ENCODE assay signal across 9 mouse cellular contexts in the genomic region with DNA sequence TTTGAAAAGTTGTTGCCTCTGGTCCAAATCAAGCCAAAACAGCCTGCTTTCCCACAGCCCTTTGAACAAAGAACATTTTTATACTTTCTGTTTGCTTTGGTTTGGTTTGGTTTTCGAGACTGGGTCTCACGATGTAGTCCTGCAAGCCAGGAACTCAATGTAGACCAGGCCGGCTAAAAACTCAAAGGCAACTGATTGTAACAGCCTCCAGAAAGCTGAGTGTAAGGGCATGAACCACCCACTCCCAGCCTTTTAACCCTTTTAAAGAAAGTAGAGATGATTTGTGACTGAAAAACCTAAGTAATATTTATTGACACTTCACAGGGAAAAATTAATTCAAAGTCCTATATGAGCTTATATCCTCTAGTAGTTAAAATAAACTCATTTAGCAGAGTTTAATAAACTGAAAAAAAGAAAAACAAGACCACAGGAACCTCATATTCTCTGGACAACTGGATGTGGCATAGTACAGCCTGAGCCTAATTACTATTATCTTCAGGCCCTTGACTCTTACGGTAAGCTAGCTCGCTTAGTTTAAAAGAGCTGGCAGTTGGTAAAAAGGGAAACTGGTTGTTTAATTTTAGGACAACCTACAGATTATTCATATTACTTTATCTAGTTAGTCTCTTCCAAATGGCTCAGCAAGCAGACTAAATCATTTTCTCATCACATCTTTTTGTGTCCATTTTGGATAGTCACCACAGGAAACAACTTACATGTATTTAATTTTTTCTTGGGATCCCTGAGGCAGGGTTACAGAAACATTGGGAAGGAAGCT. TPM values are rescaled to one million over a fixed set of nuclear protein-coding genes. Genes with fewer than 3 reads are reported as not detected.
DNase-seq lines count a peak whose midpoint lies in the region; ATAC-seq and TF ChIP-seq lines count a peak whose summit lies in the region.
"Had no signal": no experiment of that assay in that cellular context is flagged by ENCODE, and none has a peak within 500 bp of the region (broad histone marks: within the 10 kb centered on the region; RNA-seq: fewer than 3 reads in every experiment).

No protein-coding gene starts in this region.

- peak overlapping the region; percentile 86 for H3K4me3 ChIP-seq in forebrain, embryonic 10.5 days
- H3K4me3 ChIP-seq in forebrain, postnatal 0 days (ENCODE audit: low read depth, low read length): no peak overlapping the region
- H3K4me3 ChIP-seq in lung, embryonic 14.5 days (ENCODE audit: low read depth, low read length): no peak overlapping the region
- peak overlapping the region; percentile 89 for H3K4me3 ChIP-seq in liver, embryonic 13.5 days (replicated peaks)

- no peaks in the 10 kb centered on the region for H3K9me3 ChIP-seq in forebrain, embryonic 10.5 days
- H3K9me3 ChIP-seq in forebrain, postnatal 0 days (ENCODE audit: low read length): no peaks in the 10 kb centered on the region
- H3K9me3 ChIP-seq in lung, embryonic 14.5 days (ENCODE audit: low read depth, low read length): no peaks in the 10 kb centered on the region
- no peaks in the 10 kb centered on the region for H3K9me3 ChIP-seq in liver, embryonic 13.5 days (replicated peaks)

- 86% methylated on average over 5 of the region's 5 CpGs for WGBS in forebrain, embryonic 10.5 days
- WGBS in forebrain, postnatal 0 days: 66% methylated on average over 5 of the region's 5 CpGs
- WGBS in lung, embryonic 14.5 days: 55% methylated on average over 5 of the region's 5 CpGs
- 24% methylated on average over 5 of the region's 5 CpGs for WGBS in liver, embryonic 13.5 days (ENCODE audit: insufficient replicate concordance)

- TF ChIP-seq CTCF in forebrain, postnatal 0 days (IDR thresholded peaks at IDR 0.05; ENCODE audit: low read depth): no peak
- TF ChIP-seq CTCF in lung, embryonic 14.5 days (IDR thresholded peaks at IDR 0.05; ENCODE audit: low read depth): no peak

- H3K36me3 ChIP-seq in forebrain, embryonic 10.5 days (replicated peaks): peaks cover 16% of the 10 kb centered on the region
- H3K36me3 ChIP-seq in forebrain, postnatal 0 days (ENCODE audit: insufficient read depth): no peaks in the 10 kb centered on the region
- H3K36me3 ChIP-seq in lung, embryonic 14.5 days (ENCODE audit: insufficient read depth): no peaks in the 10 kb centered on the region
- peaks cover 16% of the 10 kb centered on the region for H3K36me3 ChIP-seq in liver, embryonic 13.5 days

- no peak overlapping the region for H3K27ac ChIP-seq in forebrain, embryonic 10.5 days
- no peak overlapping the region for H3K27ac ChIP-seq in forebrain, postnatal 0 days (ENCODE audit: low read depth, low read length)
- H3K27ac ChIP-seq in lung, embryonic 14.5 days (ENCODE audit: low read depth): peak overlapping the region; percentile 10; the same call in 1 of the 2 replicates
- peak overlapping the region; percentile 72 for H3K27ac ChIP-seq in liver, embryonic 13.5 days

- no peaks in the 10 kb centered on the region for H3K27me3 ChIP-seq in forebrain, embryonic 10.5 days (ENCODE audit: poor library complexity, severe bottlenecking)
- H3K27me3 ChIP-seq in forebrain, postnatal 0 days (ENCODE audit: insufficient read depth, low read length): no peaks in the 10 kb centered on the region
- no peaks in the 10 kb centered on the region for H3K27me3 ChIP-seq in lung, embryonic 14.5 days (ENCODE audit: insufficient read depth, low read length)
- no peaks in the 10 kb centered on the region for H3K27me3 ChIP-seq in liver, embryonic 13.5 days

- H3K4me1 ChIP-seq in forebrain, embryonic 10.5 days: peaks cover 25% of the 10 kb centered on the region
- 0 out of 2 replicates have a peak, but pooled peaks cover 3% of the 10 kb centered on the region for H3K4me1 ChIP-seq in forebrain, postnatal 0 days (ENCODE audit: insufficient read depth)
- H3K4me1 ChIP-seq in lung, embryonic 14.5 days (ENCODE audit: insufficient read depth): no peaks in the 10 kb centered on the region; the same call in 1 of the 2 replicates
- peaks cover 70% of the 10 kb centered on the region for H3K4me1 ChIP-seq in liver, embryonic 13.5 days (replicated peaks)

- H3K9ac ChIP-seq in forebrain, postnatal 0 days: no peak overlapping the region
- no peak overlapping the region for H3K9ac ChIP-seq in lung, embryonic 14.5 days
- peak overlapping the region; percentile 74 for H3K9ac ChIP-seq in liver, embryonic 13.5 days

- no peak for ATAC-seq in forebrain, postnatal 0 days
- no peak for ATAC-seq in lung, embryonic 14.5 days (ENCODE audit: insufficient read depth)
- ATAC-seq in liver, embryonic 13.5 days (ENCODE audit: low read depth): no peak

- no peak overlapping the region for H3K4me2 ChIP-seq in forebrain, postnatal 0 days (ENCODE audit: low read depth)
- H3K4me2 ChIP-seq in lung, embryonic 14.5 days: peak overlapping the region; percentile 70
- peak overlapping the region; percentile 76 for H3K4me2 ChIP-seq in liver, embryonic 13.5 days

- no peak for DNase-seq in forebrain, embryonic 10.5 days (ENCODE audit: extremely low spot score, low spot score)
- DNase-seq in forebrain, postnatal 0 days: no peak
- DNase-seq in lung, embryonic 14.5 days: peak; percentile 4
- DNase-seq in lung, postnatal 14 days: no peak
- peak; percentile 40 for DNase-seq in MEL-GATA-1-ER (ENCODE audit: extremely low read depth, low read depth)
- DNase-seq in liver, embryonic 13.5 days: no peak
- no peak for DNase-seq in MN1 (ENCODE audit: low spot score)
- no peak for DNase-seq in retina, embryonic 14.5 days (ENCODE audit: low spot score)
- DNase-seq: adrenal gland, postnatal 25 days had no signal

RNA-seq across cellular contexts. Expression of a gene that starts 2.2 kb away (rescaled TPM):
- polyA plus RNA-seq in forebrain, embryonic 10.5 days (2016; fragmentation: Nextera tagmentation; extraction: Ambion mirVana): 3.2 and 3.3 TPM in 2 replicates
- total RNA-seq in forebrain, postnatal 0 days (2014; rRNA removed): 1.6 and 1.8 TPM in 2 replicates
- polyA plus RNA-seq in forebrain, postnatal 0 days (2015; fragmentation: Nextera tagmentation; extraction: Ambion mirVana): 0.21 and 0.27 TPM in 2 replicates
- polyA plus RNA-seq in lung, embryonic 14.5 days (2014; fragmentation: Nextera tagmentation; extraction: Ambion mirVana): 3.0 and 3.3 TPM in 2 replicates
- 3.2 and 3.6 TPM in 2 replicates for polyA plus RNA-seq in liver, embryonic 13.5 days (2015; fragmentation: Nextera tagmentation; extraction: Ambion mirVana)

Comparison
In these comparisons a context has a peak if more than half of its experiments do, and no peak if none do; other contexts are left out.
1. DNase-seq: peak in lung, embryonic 14.5 days (single experiment) and MEL-GATA-1-ER (single experiment); none in forebrain, embryonic 10.5 days (single experiment), forebrain, postnatal 0 days (single experiment), lung, postnatal 14 days (single experiment), liver, embryonic 13.5 days (single experiment), MN1 (single experiment) and retina, embryonic 14.5 days (single experiment).
2. H3K4me3 ChIP-seq: peak in forebrain, embryonic 10.5 days (single experiment) and liver, embryonic 13.5 days (single experiment); none in forebrain, postnatal 0 days (single experiment) and lung, embryonic 14.5 days (single experiment).
3. H3K27ac ChIP-seq: peak in lung, embryonic 14.5 days (single experiment) and liver, embryonic 13.5 days (single experiment); none in forebrain, embryonic 10.5 days (single experiment) and forebrain, postnatal 0 days (single experiment).